In the genomic region with DNA sequence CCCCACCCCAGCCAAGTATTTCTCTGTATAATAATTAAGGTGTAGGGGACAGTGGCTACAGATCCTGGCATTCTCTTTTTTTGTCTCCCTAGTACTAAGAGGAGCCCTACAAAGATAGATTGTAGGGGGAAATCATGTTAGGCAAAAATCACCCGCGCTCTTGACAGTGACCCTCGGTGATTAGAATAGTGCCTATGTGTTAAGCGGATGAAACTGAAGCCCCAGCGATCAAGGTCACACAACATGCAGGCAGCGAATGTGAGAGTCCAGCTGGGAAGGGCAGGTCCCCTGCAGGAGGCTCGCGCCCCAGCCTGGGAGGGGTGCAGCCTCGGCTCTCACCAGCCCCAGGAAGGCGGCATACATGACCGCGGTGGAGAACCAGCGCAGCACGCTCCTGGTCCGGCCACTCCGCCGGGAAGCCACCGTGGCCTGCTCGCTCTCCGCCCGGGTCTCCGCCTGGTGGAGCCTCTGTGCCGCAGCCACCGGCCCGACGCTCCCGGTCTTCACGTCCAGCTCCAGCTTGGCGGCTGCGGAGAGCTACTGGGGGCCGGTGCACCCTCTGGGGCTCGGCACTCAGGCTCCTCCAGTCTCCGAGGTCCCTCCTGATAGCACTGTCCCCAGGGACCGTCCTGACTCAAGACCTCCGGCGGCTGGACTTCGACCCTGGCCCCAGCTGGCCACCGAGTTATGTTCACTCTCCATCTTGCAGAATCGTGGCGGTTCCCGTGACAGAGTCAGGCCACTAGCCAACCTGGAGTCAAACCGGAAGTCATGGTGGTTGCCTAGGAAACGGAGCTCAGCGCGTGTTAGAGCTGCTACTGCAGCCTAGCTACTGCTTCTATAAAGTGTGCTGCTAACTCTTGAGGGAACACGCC, we compare ENCODE assay signal across 8 mouse cellular contexts. TPM values are rescaled to one million over a fixed set of nuclear protein-coding genes. Genes with fewer than 3 reads are reported as not detected.
DNase-seq lines count a peak whose midpoint lies in the region; ATAC-seq and TF ChIP-seq lines count a peak whose summit lies in the region.

Gene Mfsd4b1, minus strand, starts transcription at position 715 of the 875 bp plus-strand sequence.

- DNase-seq in CH12.LX (ENCODE audit: extremely low read depth): peak; percentile 1
- peak; percentile 83 for DNase-seq in cerebellum, adult 11 months
- peak; percentile 97 for DNase-seq in forebrain, embryonic 14.5 days (ENCODE audit: low spot score)
- peak; percentile 75 to 88 for DNase-seq in heart, postnatal 14 days
- DNase-seq in large intestine, adult 2 months (ENCODE audit: low read depth, low spot score): peak; percentile 67

- H3K9me3 ChIP-seq in CH12.LX (replicated peaks; ENCODE audit: low read length): peaks cover 2% of the 10 kb centered on the region
- peaks cover 4% of the 10 kb centered on the region; the same call in 1 of the 2 replicates for H3K9me3 ChIP-seq in forebrain, embryonic 14.5 days (replicated peaks; ENCODE audit: control insufficient read depth, low read length)
- H3K9me3 ChIP-seq in liver, embryonic 16.5 days (replicated peaks; ENCODE audit: control insufficient read depth, low read length): no peaks in the 10 kb centered on the region
- H3K9me3 ChIP-seq in neural tube, embryonic 13.5 days: peaks cover 3% of the 10 kb centered on the region; the same call in 1 of the 2 replicates

- no peak for TF ChIP-seq RAD21 in CH12.LX (IDR thresholded peaks at IDR 0.05; ENCODE audit: low read depth, low read length)

- H3K36me3 ChIP-seq in CH12.LX (replicated peaks in 1 of 2; ENCODE audit: control insufficient read depth in 1 of 2, insufficient read depth in 1 of 2, low read length in 1 of 2): no peaks in the 10 kb centered on the region
- no peaks in the 10 kb centered on the region for H3K36me3 ChIP-seq in forebrain, embryonic 14.5 days (ENCODE audit: control insufficient read depth, insufficient read depth, low read length)
- H3K36me3 ChIP-seq in liver, embryonic 16.5 days (ENCODE audit: control insufficient read depth, insufficient read depth): no peaks in the 10 kb centered on the region
- H3K36me3 ChIP-seq in neural tube, embryonic 13.5 days: no peaks in the 10 kb centered on the region
- H3K36me3 ChIP-seq in testis, adult 2 months (ENCODE audit: control insufficient read depth, insufficient read depth, low read length): no peaks in the 10 kb centered on the region

- 1% methylated on average over 43 of the region's 46 CpGs for WGBS in forebrain, embryonic 14.5 days
- 2% methylated on average over 46 of the region's 46 CpGs for WGBS in large intestine, adult 2 months
- WGBS in liver, embryonic 16.5 days (ENCODE audit: insufficient replicate concordance): 2% methylated on average over 46 of the region's 46 CpGs
- 1% methylated on average over 46 of the region's 46 CpGs for WGBS in neural tube, embryonic 13.5 days

- TF ChIP-seq POLR2A in CH12.LX (IDR thresholded peaks at IDR 0.05; ENCODE audit: low read depth, low read length): no peak
- peak; percentile 52 for TF ChIP-seq POLR2A in testis, adult 2 months (IDR thresholded peaks at IDR 0.05; ENCODE audit: control insufficient read depth, low read depth, low read length)

- no peak within 1 kb of the TSS for H3K4me2 ChIP-seq in CH12.LX (ENCODE audit: insufficient read depth, low read depth, poor library complexity, severe bottlenecking)
- H3K4me2 ChIP-seq in forebrain, embryonic 14.5 days (ENCODE audit: low read length): peak within 1 kb of the TSS; percentile 87
- peak within 1 kb of the TSS; percentile 75 for H3K4me2 ChIP-seq in liver, embryonic 16.5 days (ENCODE audit: low read depth, low read length)
- peak within 1 kb of the TSS; percentile 88 for H3K4me2 ChIP-seq in neural tube, embryonic 13.5 days

- TF ChIP-seq CTCF in CH12.LX (conservative IDR thresholded peaks at IDR 0.05 in 1 of 2, IDR thresholded peaks at IDR 0.05 in 1 of 2; ENCODE audit: low read depth in 2 of 2, low read length in 2 of 2): no peak
- no peak for TF ChIP-seq CTCF in testis, adult 2 months (IDR thresholded peaks at IDR 0.05; ENCODE audit: control insufficient read depth, insufficient read depth, insufficient replicate concordance, low read depth, low read length)

- in situ Hi-C loops in CH12.LX (cut with MboI; ENCODE audit: low pct_ligation_motif_present, low pct_unique_long_range_greater_than_20kb, low sequenced_read_pairs): no loop called here

- H3K79me2 ChIP-seq in CH12.LX (replicated peaks; ENCODE audit: control insufficient read depth, extremely low read depth, insufficient read depth, poor library complexity, severe bottlenecking): no peaks in the 10 kb centered on the region

- no peaks in the 10 kb centered on the region for H3K27me3 ChIP-seq in CH12.LX (replicated peaks)
- no peaks in the 10 kb centered on the region for H3K27me3 ChIP-seq in forebrain, embryonic 14.5 days (replicated peaks; ENCODE audit: control insufficient read depth, insufficient read depth, low read length)
- peaks cover 19% of the 10 kb centered on the region for H3K27me3 ChIP-seq in liver, embryonic 16.5 days (ENCODE audit: control insufficient read depth, insufficient read depth, low read depth, low read length)
- H3K27me3 ChIP-seq in neural tube, embryonic 13.5 days: peaks cover 12% of the 10 kb centered on the region; the same call in 1 of the 2 replicates
- H3K27me3 ChIP-seq in testis, adult 2 months (ENCODE audit: control insufficient read depth, insufficient read depth, low read length): no peaks in the 10 kb centered on the region

- H3K27ac ChIP-seq in CH12.LX (ENCODE audit: insufficient read depth, low read depth): no peak within 1 kb of the TSS
- H3K27ac ChIP-seq in forebrain, embryonic 14.5 days (ENCODE audit: low read depth, low read length): peak within 1 kb of the TSS; percentile 74; the same call in 1 of the 2 replicates
- peak within 1 kb of the TSS; percentile 45 for H3K27ac ChIP-seq in liver, embryonic 16.5 days (ENCODE audit: low read length)
- H3K27ac ChIP-seq in neural tube, embryonic 13.5 days (replicated peaks): peak within 1 kb of the TSS; percentile 86
- peak within 1 kb of the TSS; percentile 59; the same call in 1 of the 2 replicates for H3K27ac ChIP-seq in testis, adult 2 months (ENCODE audit: control insufficient read depth, insufficient read depth, low read depth, low read length)

- intact Hi-C loops in heart, postnatal 14 days (cut with DNase I): no loop called here

- TF ChIP-seq EP300 in CH12.LX (IDR thresholded peaks at IDR 0.05; ENCODE audit: low read length): no peak

- no peak within 1 kb of the TSS for H3K4me3 ChIP-seq in CH12.LX (replicated peaks in 1 of 3; ENCODE audit: low read depth in 2 of 3, low read length in 2 of 3, poor library complexity in 1 of 3)
- peak within 1 kb of the TSS; percentile 53 for H3K4me3 ChIP-seq in forebrain, embryonic 14.5 days (ENCODE audit: low read depth, low read length)
- H3K4me3 ChIP-seq in liver, embryonic 16.5 days (ENCODE audit: low read depth, low read length): peak within 1 kb of the TSS; percentile 59
- H3K4me3 ChIP-seq in neural tube, embryonic 13.5 days: peak within 1 kb of the TSS; percentile 71
- peak within 1 kb of the TSS; percentile 82 for H3K4me3 ChIP-seq in testis, adult 2 months (ENCODE audit: control insufficient read depth, low read depth, low read length)

- H3K9ac ChIP-seq in CH12.LX (ENCODE audit: insufficient read depth, low read depth): no peak within 1 kb of the TSS
- peak within 1 kb of the TSS; percentile 70 for H3K9ac ChIP-seq in forebrain, embryonic 14.5 days (ENCODE audit: low read length)
- H3K9ac ChIP-seq in liver, embryonic 16.5 days (ENCODE audit: low read depth, low read length): peak within 1 kb of the TSS; percentile 23; the same call in 1 of the 2 replicates
- peak within 1 kb of the TSS; percentile 82 for H3K9ac ChIP-seq in neural tube, embryonic 13.5 days

- ATAC-seq in forebrain, embryonic 14.5 days: peak; percentile 97
- ATAC-seq in liver, embryonic 16.5 days (ENCODE audit: low read depth): peak; percentile 89
- peak; percentile 98 for ATAC-seq in neural tube, embryonic 13.5 days (ENCODE audit: low read depth)

- dilution Hi-C loops in CH12.LX (cut with MboI; ENCODE audit: extremely low pct_ligation_motif_present, extremely low pct_unique_long_range_greater_than_20kb, low sequenced_read_pairs): no loop called here

- H3K4me1 ChIP-seq in CH12.LX (ENCODE audit: control insufficient read depth in 1 of 2, insufficient read depth in 2 of 2): no peaks in the 10 kb centered on the region
- H3K4me1 ChIP-seq in forebrain, embryonic 14.5 days (ENCODE audit: control insufficient read depth, insufficient read depth, low read length): peaks cover 2% of the 10 kb centered on the region; the same call in 1 of the 2 replicates
- peaks cover 7% of the 10 kb centered on the region for H3K4me1 ChIP-seq in liver, embryonic 16.5 days (ENCODE audit: control insufficient read depth, low read depth, low read length)
- H3K4me1 ChIP-seq in neural tube, embryonic 13.5 days (replicated peaks): peaks cover 13% of the 10 kb centered on the region
- H3K4me1 ChIP-seq in testis, adult 2 months (ENCODE audit: control insufficient read depth, insufficient read depth, low read length): peaks cover 9% of the 10 kb centered on the region

TF ChIP-seq in CH12.LX, 34 proteins besides CTCF, POLR2A, EP300 and RAD21:
- TF ChIP-seq USF1 (IDR thresholded peaks at IDR 0.05; ENCODE audit: low read depth, low read length): no peak
- no peak for TF ChIP-seq ELF1 (IDR thresholded peaks at IDR 0.05; ENCODE audit: low read depth, low read length)
- TF ChIP-seq PAX5 (IDR thresholded peaks at IDR 0.05; ENCODE audit: low read length): no peak
- no peak for TF ChIP-seq TBP (conservative IDR thresholded peaks at IDR 0.05; ENCODE audit: low read depth, low read length)
- TF ChIP-seq MAZ (IDR thresholded peaks at IDR 0.05; ENCODE audit: low read depth, low read length): no peak
- TF ChIP-seq MXI1 (IDR thresholded peaks at IDR 0.05; ENCODE audit: low read depth, low read length): no peak
- no peak for TF ChIP-seq BHLHE40 (IDR thresholded peaks at IDR 0.05; ENCODE audit: low read depth, low read length)
- TF ChIP-seq MYC (IDR thresholded peaks at IDR 0.05; ENCODE audit: low read depth, low read length): no peak

RNA-seq across cellular contexts. Expression of gene Mfsd4b1, which starts in this region (rescaled TPM):
- total RNA-seq in CH12.LX (2012; rRNA removed) (0.04 TPM in 1 of 2 replicates, not detected in the other), CH12.LX (2014; rRNA removed) (not detected in 2 replicates)
- polyA plus RNA-seq in CH12.LX (2012; ENCODE audit: insufficient read length, low read depth): not detected in 2 replicates
- polyA plus RNA-seq in forebrain, embryonic 14.5 days (2014; fragmentation: Nextera tagmentation; extraction: Ambion mirVana): 0.35 and 0.41 TPM in 2 replicates
- 1 to 10 TPM; 1.9 to 2.6 TPM for total RNA-seq in heart, postnatal 14 days (2021)
- 0.07 TPM in 1 of 2 replicates, not detected in the other for polyA plus RNA-seq in large intestine, adult 2 months (2012; rRNA removed)
- 0.68 and 0.74 TPM in 2 replicates for polyA plus RNA-seq in liver, embryonic 16.5 days (2015; fragmentation: Nextera tagmentation; extraction: Ambion mirVana)
- polyA plus RNA-seq in neural tube, embryonic 13.5 days (2015; fragmentation: Nextera tagmentation; extraction: Ambion mirVana): 0.14 TPM in 1 of 2 replicates, not detected in the other
- 0.27 and 0.40 TPM in 2 replicates for polyA plus RNA-seq in testis, adult 2 months (2012; rRNA removed)

Comparison
In these comparisons a context has a peak if more than half of its experiments do, and no peak if none do; other contexts are left out.
1. Peak in DNase-seq in CH12.LX; RNA of the gene not detected or under 1 TPM.
2. Peak in DNase-seq, ATAC-seq, H3K4me3 ChIP-seq, H3K27ac ChIP-seq, H3K9ac ChIP-seq and H3K4me2 ChIP-seq in forebrain, embryonic 14.5 days; RNA of the gene not detected or under 1 TPM.
3. Peak in DNase-seq in large intestine, adult 2 months; RNA of the gene not detected or under 1 TPM.
4. Peak in ATAC-seq, H3K4me3 ChIP-seq, H3K27ac ChIP-seq, H3K9ac ChIP-seq and H3K4me2 ChIP-seq in liver, embryonic 16.5 days; RNA of the gene not detected or under 1 TPM.
5. Peak in ATAC-seq, H3K4me3 ChIP-seq, H3K27ac ChIP-seq, H3K9ac ChIP-seq and H3K4me2 ChIP-seq in neural tube, embryonic 13.5 days; RNA of the gene not detected or under 1 TPM.
6. DNase-seq: peak in every context shown above with its lines; median percentile 97 in forebrain, embryonic 14.5 days; 83 in cerebellum, adult 11 months; 82 in heart, postnatal 14 days; 67 in large intestine, adult 2 months; 1 in CH12.LX.